ENCODE assay signal across 16 mouse cellular contexts in the genomic region with DNA sequence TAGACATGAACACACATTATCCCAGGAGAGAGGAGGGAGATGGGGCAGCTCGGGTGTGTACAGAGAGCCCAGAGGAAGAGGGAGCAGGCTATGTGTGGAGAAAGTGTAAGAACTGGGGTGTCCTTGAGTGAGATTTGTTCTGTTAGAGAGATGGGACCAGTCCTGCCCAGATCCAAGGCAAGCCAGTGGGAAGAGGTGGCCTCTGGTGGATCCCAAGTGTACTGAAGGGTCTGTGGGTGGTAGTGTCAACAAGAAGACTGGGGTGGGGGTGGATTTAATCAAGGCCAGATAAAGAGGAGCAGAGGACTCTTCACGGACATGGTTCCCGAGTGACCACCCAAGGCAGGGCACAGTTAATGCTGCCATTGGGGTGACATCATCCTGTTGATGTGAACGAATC. TPM values are rescaled to one million over a fixed set of nuclear protein-coding genes. Genes with fewer than 3 reads are reported as not detected.
DNase-seq lines count a peak whose midpoint lies in the region; ATAC-seq and TF ChIP-seq lines count a peak whose summit lies in the region.
"Had no signal": no experiment of that assay in that cellular context is flagged by ENCODE, and none has a peak within 500 bp of the region (broad histone marks: within the 10 kb centered on the region; RNA-seq: fewer than 3 reads in every experiment).

No protein-coding gene starts in this region.

- no peak overlapping the region for H3K4me3 ChIP-seq in heart, embryonic 15.5 days
- no peak overlapping the region for H3K4me3 ChIP-seq in layer of hippocampus, adult 2 months
- H3K4me3 ChIP-seq in ES-E14 (ENCODE audit: insufficient read depth in 1 of 2, low read depth in 1 of 2, low read length in 2 of 2, poor library complexity in 1 of 2, severe bottlenecking in 1 of 2) = no peak overlapping the region
- no peak overlapping the region for H3K4me3 ChIP-seq in brown adipose tissue, adult 24 weeks (ENCODE audit: insufficient read depth, low read depth, low read length)
- H3K4me3 ChIP-seq: embryonic facial prominence, embryonic 10.5 days; erythroblast, embryonic 14.5 days; forebrain, embryonic 15.5 days; hindbrain, embryonic 13.5 days; megakaryocyte, embryonic 14.5 days had no signal

- peak; percentile 31 for TF ChIP-seq CTCF in layer of hippocampus, adult 2 months (conservative IDR thresholded peaks at IDR 0.05)

- H3K27ac ChIP-seq in heart, embryonic 15.5 days = peak overlapping the region; percentile 60
- H3K27ac ChIP-seq in layer of hippocampus, adult 2 months = no peak overlapping the region
- peak overlapping the region; percentile 88; the same call in 1 of the 2 replicates for H3K27ac ChIP-seq in ES-E14 (ENCODE audit: insufficient read depth, low read depth, low read length, poor library complexity, severe bottlenecking)
- H3K27ac ChIP-seq in brown adipose tissue, adult 24 weeks (replicated peaks; ENCODE audit: low read depth, low read length) = peak overlapping the region; percentile 81
- H3K27ac ChIP-seq: embryonic facial prominence, embryonic 10.5 days; forebrain, embryonic 15.5 days; hindbrain, embryonic 13.5 days had no signal

- intact Hi-C loops in heart, postnatal 14 days (cut with DNase I) = no loop called here

- H3K36me3 ChIP-seq in heart, embryonic 15.5 days = peaks cover 45% of the 10 kb centered on the region
- no peaks in the 10 kb centered on the region for H3K36me3 ChIP-seq in ES-E14 (ENCODE audit: control insufficient read depth, insufficient read depth, low read length, poor library complexity, severe bottlenecking)

- no peaks in the 10 kb centered on the region for H3K27me3 ChIP-seq in heart, embryonic 15.5 days
- H3K27me3 ChIP-seq: forebrain, embryonic 15.5 days; hindbrain, embryonic 13.5 days had no signal

- H3K9ac ChIP-seq in heart, embryonic 15.5 days = no peak overlapping the region
- no peak overlapping the region for H3K9ac ChIP-seq in ES-E14 (ENCODE audit: insufficient read depth, low read depth, low read length, poor library complexity, severe bottlenecking)
- H3K9ac ChIP-seq: forebrain, embryonic 15.5 days; hindbrain, embryonic 13.5 days; liver, postnatal 0 days had no signal

- no peak for DNase-seq in heart, postnatal 14 days
- no peak for DNase-seq in layer of hippocampus, adult 2 months (ENCODE audit: low spot score in 2 of 2)
- no peak for DNase-seq in layer of hippocampus, adult 18-20 months (ENCODE audit: low spot score in 2 of 2)
- DNase-seq in ES-E14 (ENCODE audit: low read depth, low spot score) = no peak
- DNase-seq in yolk sac, embryonic 10.5 days (ENCODE audit: low spot score) = no peak
- DNase-seq: cerebellum, adult 18-20 months; liver; liver, postnatal 0 days; thymus, adult 18-20 months had no signal

- in situ Hi-C loops in ES-E14 (cut with MboI; ENCODE audit: low sequenced_read_pairs in 2 of 2, unreplicated experiment in 2 of 2) = no loop called here

- H3K4me2 ChIP-seq in heart, embryonic 15.5 days = no peak overlapping the region
- H3K4me2 ChIP-seq: forebrain, embryonic 15.5 days; hindbrain, embryonic 13.5 days had no signal

- 51% methylated on average over 4 of the region's 4 CpGs for WGBS in heart, embryonic 15.5 days

- ATAC-seq in heart, embryonic 15.5 days (replicated peaks; ENCODE audit: insufficient number of reproducible peaks, insufficient read depth, low FRiP score, low read depth) = no peak
- ATAC-seq: forebrain, embryonic 15.5 days; liver, postnatal 0 days had no signal

- no peaks in the 10 kb centered on the region for H3K9me3 ChIP-seq in heart, embryonic 15.5 days (replicated peaks)
- H3K9me3 ChIP-seq in ES-E14 (ENCODE audit: control insufficient read depth, insufficient read depth, low read depth, low read length) = no peaks in the 10 kb centered on the region
- H3K9me3 ChIP-seq: embryonic facial prominence, embryonic 10.5 days; forebrain, embryonic 15.5 days; hindbrain, embryonic 13.5 days had no signal

- peaks cover 53% of the 10 kb centered on the region for H3K4me1 ChIP-seq in heart, embryonic 15.5 days (replicated peaks)
- peaks cover 7 to 20% of the 10 kb centered on the region in 2 experiments; a peak in 2 of 4 replicates for H3K4me1 ChIP-seq in ES-E14 (ENCODE audit: control insufficient read depth in 2 of 2, insufficient read depth in 2 of 2, low read length in 2 of 2, poor library complexity in 1 of 2)
- H3K4me1 ChIP-seq in brown adipose tissue, adult 24 weeks (ENCODE audit: control insufficient read depth, insufficient read depth, insufficient read length, low read length) = peaks cover 16% of the 10 kb centered on the region
- H3K4me1 ChIP-seq: megakaryocyte, embryonic 14.5 days had no signal

TF ChIP-seq in ES-E14, 5 proteins besides CTCF, POLR2A, EP300 and RAD21:
- TF ChIP-seq HCFC1 (IDR thresholded peaks at IDR 0.05; ENCODE audit: borderline replicate concordance, insufficient read depth, low read length) (no peak), ZC3H11A (IDR thresholded peaks at IDR 0.05; ENCODE audit: borderline replicate concordance, low read depth, low read length) (no peak), MAFK (IDR thresholded peaks at IDR 0.05; ENCODE audit: insufficient read depth, low read depth, low read length) (no peak), ZNF384 (IDR thresholded peaks at IDR 0.05; ENCODE audit: low read depth, low read length) (no peak), CHD2 (IDR thresholded peaks at IDR 0.05; ENCODE audit: low read depth, low read length) (no peak)

RNA-seq across cellular contexts. Expression of a gene that starts 54.3 kb away (rescaled TPM):
- polyA plus RNA-seq in heart, embryonic 15.5 days (2015; fragmentation: Nextera tagmentation; extraction: Ambion mirVana) = 22.6 and 27.1 TPM in 2 replicates
- 10 to 100 TPM; 28.3 to 28.7 TPM for total RNA-seq in heart, postnatal 14 days (2021)
- 10 to 100 TPM; 25.9 to 30.4 TPM for total RNA-seq in layer of hippocampus, adult 2 months (2021)
- 10 to 100 TPM; 23.1 to 29.1 TPM for total RNA-seq in layer of hippocampus, adult 18-20 months (2021)
- 9.0 and 13.7 TPM in 2 replicates for total RNA-seq in ES-E14 (2012; rRNA removed)
- polyA plus RNA-seq in brown adipose tissue, adult 24 weeks (2012; ENCODE audit: insufficient read depth, insufficient read length, missing spikeins) = 19.0 and 19.3 TPM in 2 replicates
